Mouse (Mus musculus) hindbrain, postnatal 0 days (tissue): ENCODE data around the gene Atox1. TPM values are rescaled to one million over a fixed set of nuclear protein-coding genes. Genes with fewer than 3 reads are reported as not detected.
A peak's percentile ranks its signal among the peaks of the same experiment; 100 is the strongest.

Source experiments
- ATAC-seq: fragments of 200-750 bp; cut with Nextera tagmentation; 2 replicates; pipeline ENCODE4 v1.8.0; 2017; ENCODE audit warnings: mild to moderate bottlenecking, moderate TSS enrichment, moderate library complexity
- DNase-seq: peaks from one replicate; pipeline ENCODE4 v3.0.0-alpha.2; 2015; ENCODE audit warnings: low spot score
- H3K27ac ChIP-seq: fragments of 300-500 bp; sonication (generic); 2 replicates; pipeline ENCODE4 v1.5.1; 2014; ENCODE audit warnings: mild to moderate bottlenecking
- H3K27me3 ChIP-seq: fragments of 300-500 bp; sonication (generic); 2 replicates; pipeline ENCODE4 v1.6.1; 2014; ENCODE audit warnings: low read length, mixed read lengths; ENCODE audit not compliant: insufficient read depth
- H3K36me3 ChIP-seq: fragments of 300-500 bp; sonication (generic); 2 replicates; pipeline ENCODE4 v1.6.1; 2014; ENCODE audit warnings: low read length, mixed read lengths; ENCODE audit not compliant: insufficient read depth
- H3K4me1 ChIP-seq: fragments of 300-500 bp; sonication (generic); 2 replicates; pipeline ENCODE4 v1.6.1; 2014; ENCODE audit warnings: antibody characterized with exemption, low read length, mixed read lengths; ENCODE audit not compliant: insufficient read depth
- H3K4me2 ChIP-seq: fragments of 300-500 bp; sonication (generic); 2 replicates; pipeline ENCODE4 v1.6.1; 2014; ENCODE audit warnings: low read depth, mild to moderate bottlenecking, low read length, moderate library complexity, mixed read lengths
- H3K4me3 ChIP-seq: fragments of 300-500 bp; sonication (generic); 2 replicates; pipeline ENCODE4 v1.5.1; 2014; ENCODE audit warnings: low read length
- H3K9ac ChIP-seq: fragments of 300-500 bp; sonication (generic); replicated peaks from 2 replicates; pipeline ENCODE4 v1.6.1; 2014; ENCODE audit warnings: mild to moderate bottlenecking, low read length, moderate library complexity, mixed read lengths
- H3K9me3 ChIP-seq: fragments of 300-500 bp; sonication (generic); 2 replicates; pipeline ENCODE4 v1.6.1; 2016; ENCODE audit warnings: low read length, mixed read lengths
- CTCF ChIP-seq: IDR thresholded peaks from 2 replicates; pipeline ENCODE4 v1.5.1; 2016; ENCODE audit warnings: antibody characterized with exemption, control low read depth, low read depth
- WGBS: fragments of 180-500 bp; shearing (Covaris S2); extraction: QIAGEN DNeasy Blood & Tissue Kit; methylation state at CpG from one replicate; pipeline ENCODE4 v1.1.7; 2014; 5-methylcytosine and 5-hydroxymethylcytosine counted together
- polyA plus RNA-seq: library from polyadenylated mRNA; unstranded; fragments of >200 nt; fragmentation: Nextera tagmentation; extraction: Ambion mirVana; gene quantifications from 2 replicates; pipeline ENCODE4 v1.2.1, GENCODE M21; 2015
- total RNA-seq: library from RNA; depleted of rRNA; stranded (reverse); fragments of >200 nt; gene quantifications from 2 replicates; pipeline ENCODE4 v1.2.3, GENCODE M21; 2014

Atox1 gene
- total and polyA plus RNA-seq, 2 experiments from 2014 or later, result 148 to 319 TPM

- ATAC-seq, result no peak
Observed at GRCm38 (mm10) chr11:55415036-55415704, 45.9 kb downstream of the Atox1 start.

GRCm38 (mm10) chr11:55414314-55414713, 46.7 kb downstream of the Atox1 start:
- Histone ChIP-seq H3K27me3 (no peaks in the 10 kb centered on the region), H3K27ac (0 out of 2 replicates have a peak overlapping the region, but pooled peaks have one; percentile 9), H3K9ac (no peak overlapping the region), H3K9me3 (no peaks in the 10 kb centered on the region), H3K4me2 (no peak overlapping the region), H3K4me1 (no peaks in the 10 kb centered on the region), H3K36me3 (no peaks in the 10 kb centered on the region), H3K4me3 (no peak overlapping the region)
- DNase-seq (no peak), ATAC-seq (no peak)
- TF ChIP-seq CTCF, result no peak
- WGBS, result 67% methylated on average over 5 of the region's 5 CpGs

More at GRCm38 (mm10) chr11:55415036-55415704, 45.9 kb downstream of the Atox1 start:
- DNase-seq, result no peak
- H3K4me3 ChIP-seq, result no peak overlapping the region
- H3K36me3 ChIP-seq, result no peaks in the 10 kb centered on the region
- peaks cover 4% of the 10 kb centered on the region; the same call in 1 of the 2 replicates for H3K4me1 ChIP-seq
- no peaks in the 10 kb centered on the region for H3K9me3 ChIP-seq
- no peak overlapping the region for H3K9ac ChIP-seq
- peak overlapping the region; percentile 11; the same call in 1 of the 2 replicates for H3K27ac ChIP-seq
- 68% methylated on average over 9 of the region's 9 CpGs for WGBS
- TF ChIP-seq CTCF, result no peak
- 0 out of 2 replicates have a peak overlapping the region, but pooled peaks have one; percentile 7 for H3K4me2 ChIP-seq
- H3K27me3 ChIP-seq, result no peaks in the 10 kb centered on the region

- no peak for ATAC-seq
- no peaks in the 10 kb centered on the region for H3K4me1 ChIP-seq
- H3K36me3 ChIP-seq, result 0 out of 2 replicates have a peak, but pooled peaks cover 3% of the 10 kb centered on the region
- TF ChIP-seq CTCF, result no peak
- H3K9me3 ChIP-seq, result no peaks in the 10 kb centered on the region
- H3K9ac ChIP-seq, result no peak overlapping the region
- no peak overlapping the region for H3K27ac ChIP-seq
- H3K4me3 ChIP-seq, result no peak overlapping the region
- DNase-seq, result no peak
- H3K4me2 ChIP-seq, result no peak overlapping the region
- no peaks in the 10 kb centered on the region for H3K27me3 ChIP-seq
- WGBS, result 95% methylated on average over 2 of the region's 2 CpGs
Observed at GRCm38 (mm10) chr11:55413416-55413796, 47.6 kb downstream of the Atox1 start.

- no peaks in the 10 kb centered on the region for H3K27me3 ChIP-seq
- no peaks in the 10 kb centered on the region for H3K4me1 ChIP-seq
- ATAC-seq, result no peak
- no peak overlapping the region for H3K27ac ChIP-seq
- no peak overlapping the region for H3K4me3 ChIP-seq
- H3K9me3 ChIP-seq, result no peaks in the 10 kb centered on the region
- 0 out of 2 replicates have a peak, but pooled peaks cover 3% of the 10 kb centered on the region for H3K36me3 ChIP-seq
- 92% methylated on average over 10 of the region's 10 CpGs for WGBS
- DNase-seq, result no peak
- no peak for TF ChIP-seq CTCF
- H3K9ac ChIP-seq, result no peak overlapping the region
- no peak overlapping the region for H3K4me2 ChIP-seq
Observed at GRCm38 (mm10) chr11:55412680-55413415, 48.2 kb downstream of the Atox1 start.

GRCm38 (mm10) chr11:55412034-55412433, 49.0 kb downstream of the Atox1 start:
- TF ChIP-seq CTCF, result no peak
- WGBS, result 80% methylated on average over 7 of the region's 7 CpGs
- Histone ChIP-seq H3K4me1 (no peaks in the 10 kb centered on the region), H3K4me2 (no peak overlapping the region), H3K9ac (no peak overlapping the region), H3K36me3 (0 out of 2 replicates have a peak, but pooled peaks cover 3% of the 10 kb centered on the region), H3K9me3 (no peaks in the 10 kb centered on the region), H3K4me3 (no peak overlapping the region), H3K27ac (no peak overlapping the region), H3K27me3 (no peaks in the 10 kb centered on the region)
- no peak for ATAC-seq
- DNase-seq, result no peak

GRCm38 (mm10) chr11:55410502-55410901, 50.5 kb downstream of the Atox1 start:
- no peaks in the 10 kb centered on the region for H3K9me3 ChIP-seq
- TF ChIP-seq CTCF, result no peak
- no peak overlapping the region for H3K4me3 ChIP-seq
- 66% methylated on average over 3 of the region's 3 CpGs for WGBS
- H3K27ac ChIP-seq, result no peak overlapping the region
- H3K4me2 ChIP-seq, result no peak overlapping the region
- H3K4me1 ChIP-seq, result no peaks in the 10 kb centered on the region
- ATAC-seq (no peak), DNase-seq (no peak)
- H3K36me3 ChIP-seq, result 0 out of 2 replicates have a peak, but pooled peaks cover 3% of the 10 kb centered on the region
- no peak overlapping the region for H3K9ac ChIP-seq
- H3K27me3 ChIP-seq, result no peaks in the 10 kb centered on the region
